9 mouse cellular contexts compared by ENCODE assay signal in the genomic region with DNA sequence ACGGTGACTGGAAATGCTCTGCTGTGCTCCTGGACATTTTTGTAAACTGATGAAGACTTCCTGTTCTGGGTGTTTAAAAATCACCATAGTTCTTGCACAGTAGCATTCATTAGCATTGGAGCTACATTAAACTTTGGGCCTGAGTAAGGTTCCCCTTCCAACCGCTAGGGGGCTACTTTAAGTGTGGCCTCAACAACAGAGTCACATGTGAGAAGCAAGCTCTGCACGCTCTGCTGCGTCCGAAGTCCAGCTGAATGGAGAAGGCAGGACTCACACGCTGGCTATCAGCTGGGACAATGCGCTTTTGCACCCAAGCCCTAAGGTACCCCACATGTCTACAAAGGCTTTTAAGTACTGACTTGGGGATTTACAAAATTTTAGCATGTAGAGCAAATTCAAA.
A peak's percentile ranks its signal among the peaks of the same experiment; 100 is the strongest.
DNase-seq lines count a peak whose midpoint lies in the region; ATAC-seq and TF ChIP-seq lines count a peak whose summit lies in the region.
"Had no signal": no experiment of that assay in that cellular context is flagged by ENCODE, and none has a peak within 500 bp of the region (broad histone marks: within the 10 kb centered on the region; RNA-seq: fewer than 3 reads in every experiment).

No protein-coding gene starts in this region.

- no peaks in the 10 kb centered on the region for H3K27me3 ChIP-seq in heart, embryonic 12.5 days (replicated peaks)
- H3K27me3 ChIP-seq in liver, adult 2 months (ENCODE audit: control insufficient read depth, insufficient read depth, low read length) = no peaks in the 10 kb centered on the region
- H3K27me3 ChIP-seq: liver, embryonic 15.5 days had no signal

- no peaks in the 10 kb centered on the region for H3K9me3 ChIP-seq in heart, embryonic 12.5 days (replicated peaks)
- H3K9me3 ChIP-seq in ES-E14 (ENCODE audit: control insufficient read depth, insufficient read depth, low read depth, low read length) = no peaks in the 10 kb centered on the region
- H3K9me3 ChIP-seq: liver, embryonic 15.5 days had no signal

- H3K36me3 ChIP-seq in heart, embryonic 12.5 days = no peaks in the 10 kb centered on the region
- peaks cover 5% of the 10 kb centered on the region for H3K36me3 ChIP-seq in ES-E14 (ENCODE audit: control insufficient read depth, insufficient read depth, low read length, poor library complexity, severe bottlenecking)
- H3K36me3 ChIP-seq in liver, adult 2 months (ENCODE audit: control insufficient read depth, insufficient read depth, low read length) = no peaks in the 10 kb centered on the region

- peak; percentile 42 for TF ChIP-seq CTCF in liver, adult 2 months (IDR thresholded peaks at IDR 0.05; ENCODE audit: low read depth, low read length)

- H3K4me2 ChIP-seq in heart, embryonic 12.5 days = no peak overlapping the region
- H3K4me2 ChIP-seq: liver, embryonic 15.5 days had no signal

- TF ChIP-seq POLR2A in liver, adult 2 months (IDR thresholded peaks at IDR 0.05; ENCODE audit: extremely low read depth, insufficient read depth, low read length) = no peak

- H3K4me3 ChIP-seq in heart, embryonic 12.5 days = no peak overlapping the region
- H3K4me3 ChIP-seq in ES-E14 (ENCODE audit: insufficient read depth in 1 of 2, low read depth in 1 of 2, low read length in 2 of 2, poor library complexity in 1 of 2, severe bottlenecking in 1 of 2) = no peak overlapping the region
- H3K4me3 ChIP-seq in liver, adult 2 months (ENCODE audit: insufficient read depth, low read depth, low read length) = no peak overlapping the region
- H3K4me3 ChIP-seq: liver, embryonic 15.5 days had no signal

- no peak overlapping the region for H3K27ac ChIP-seq in heart, embryonic 12.5 days (ENCODE audit: poor library complexity, severe bottlenecking)
- H3K27ac ChIP-seq in ES-E14 (ENCODE audit: insufficient read depth, low read depth, low read length, poor library complexity, severe bottlenecking) = no peak overlapping the region; the same call in 1 of the 2 replicates
- H3K27ac ChIP-seq in liver, adult 2 months (replicated peaks; ENCODE audit: insufficient read depth, low read depth, low read length) = no peak overlapping the region
- H3K27ac ChIP-seq: liver, embryonic 15.5 days had no signal

- no peak for DNase-seq in heart, postnatal 36 days
- peak; percentile 41 for DNase-seq in ES-E14 (ENCODE audit: low read depth, low spot score)
- DNase-seq in liver, adult 2 months (ENCODE audit: extremely low read depth, low read depth, low spot score) = peak; percentile 37
- no peak for DNase-seq in cerebellum, postnatal 4 days (ENCODE audit: low spot score in 2 of 2)
- DNase-seq in layer of hippocampus, adult 9-10 months (ENCODE audit: low spot score) = no peak
- DNase-seq in spleen, adult 12 weeks (ENCODE audit: low spot score) = no peak

- in situ Hi-C loops in ES-E14 (cut with MboI; ENCODE audit: low sequenced_read_pairs in 2 of 2, unreplicated experiment in 2 of 2) = no loop called here

- 71% methylated on average over 7 of the region's 7 CpGs for WGBS in heart, embryonic 12.5 days
- WGBS in liver, adult 2 months = 72% methylated on average over 7 of the region's 7 CpGs

- no peak overlapping the region for H3K9ac ChIP-seq in heart, embryonic 12.5 days
- no peak overlapping the region for H3K9ac ChIP-seq in ES-E14 (ENCODE audit: insufficient read depth, low read depth, low read length, poor library complexity, severe bottlenecking)
- no peak overlapping the region for H3K9ac ChIP-seq in liver, adult 2 months (ENCODE audit: low read depth, low read length)
- H3K9ac ChIP-seq: liver, embryonic 15.5 days had no signal

- intact Hi-C loops in heart, postnatal 36 days (cut with DNase I) = no loop called here

- no peaks in the 10 kb centered on the region for H3K4me1 ChIP-seq in heart, embryonic 12.5 days (replicated peaks)
- H3K4me1 ChIP-seq in ES-E14 (ENCODE audit: control insufficient read depth in 2 of 2, insufficient read depth in 2 of 2, low read length in 2 of 2, poor library complexity in 1 of 2) = peaks cover 7 to 14% of the 10 kb centered on the region in 2 experiments
- H3K4me1 ChIP-seq in liver, adult 2 months (ENCODE audit: control insufficient read depth, insufficient read depth, low read length) = no peaks in the 10 kb centered on the region
- H3K4me1 ChIP-seq: liver, embryonic 15.5 days had no signal

- 0 out of 2 replicates have a peak, but pooled peaks have one; percentile 59 for ATAC-seq in heart, embryonic 12.5 days (ENCODE audit: insufficient number of reproducible peaks, low FRiP score)
- ATAC-seq in erythroid progenitor cell, adult 5-6 weeks (replicated peaks; ENCODE audit: low FRiP score, poor library complexity, severe bottlenecking) = peak; percentile 70; the same call in 1 of the 2 replicates

- H3K79me2 ChIP-seq in liver, adult 2 months (ENCODE audit: control insufficient read depth, insufficient read depth, low read length) = no peaks in the 10 kb centered on the region

TF ChIP-seq in ES-E14, 5 proteins besides CTCF, POLR2A, EP300 and RAD21:
- no peak for TF ChIP-seq ZNF384 (IDR thresholded peaks at IDR 0.05; ENCODE audit: low read depth, low read length)
- no peak for TF ChIP-seq HCFC1 (IDR thresholded peaks at IDR 0.05; ENCODE audit: borderline replicate concordance, insufficient read depth, low read length)
- TF ChIP-seq MAFK (IDR thresholded peaks at IDR 0.05; ENCODE audit: insufficient read depth, low read depth, low read length) = no peak
- no peak for TF ChIP-seq CHD2 (IDR thresholded peaks at IDR 0.05; ENCODE audit: low read depth, low read length)
- TF ChIP-seq ZC3H11A (IDR thresholded peaks at IDR 0.05; ENCODE audit: borderline replicate concordance, low read depth, low read length) = no peak

Comparison
In these comparisons a context has a peak if more than half of its experiments do, and no peak if none do; other contexts are left out.
1. DNase-seq: peak in ES-E14 (single experiment) and liver, adult 2 months (single experiment); none in heart, postnatal 36 days (0 of 2), cerebellum, postnatal 4 days (0 of 2), layer of hippocampus, adult 9-10 months (single experiment) and spleen, adult 12 weeks (single experiment).